Mouse (Mus musculus): ENCODE measurements around the gene Umad1. TPM values are rescaled to one million over a fixed set of nuclear protein-coding genes. Genes with fewer than 3 reads are reported as not detected.

The Umad1 gene
- total and polyA plus RNA-seq, 3 experiments, result 6.1 to 18.1 (median 7.0) TPM

GRCm38 (mm10) chr6:8394044-8394443 lies 135.0 kb downstream of the Umad1 start:
- H3K9me3 ChIP-seq (replicated peaks), result no peaks in the 10 kb centered on the region
- peaks cover 44% of the 10 kb centered on the region for H3K4me1 ChIP-seq (ENCODE audit: insufficient read depth, low read depth, low read length)
- TF ChIP-seq TAL1 (conservative IDR thresholded peaks at IDR 0.05; ENCODE audit: low read depth, low read length) (no peak), GATA2 (IDR thresholded peaks at IDR 0.05; ENCODE audit: borderline replicate concordance, low read depth, low read length) (no peak), GATA1 (IDR thresholded peaks at IDR 0.05; ENCODE audit: borderline replicate concordance, low read length) (no peak), POLR2AphosphoS5 (IDR thresholded peaks at IDR 0.05; ENCODE audit: insufficient replicate concordance, low read depth, low read length) (no peak), CTCF (IDR thresholded peaks at IDR 0.05; ENCODE audit: low read depth, low read length) (no peak)
- ATAC-seq (ENCODE audit: extremely low read depth, insufficient number of reproducible peaks, low FRiP score, poor library complexity, severe bottlenecking) (no peak), DNase-seq (ENCODE audit: low spot score) (no peak)
- H3K4me3 ChIP-seq (ENCODE audit: low read depth, low read length), result no peak overlapping the region
- H3K36me3 ChIP-seq (replicated peaks), result peaks cover 12% of the 10 kb centered on the region
- H3K27me3 ChIP-seq (ENCODE audit: insufficient read depth, low read length), result no peaks in the 10 kb centered on the region

GRCm38 (mm10) chr6:8395061-8395460 lies 136.0 kb downstream of the Umad1 start:
- ATAC-seq (ENCODE audit: extremely low read depth, insufficient number of reproducible peaks, low FRiP score, poor library complexity, severe bottlenecking), result no peak
- Histone ChIP-seq H3K36me3 (replicated peaks) (peaks cover 9% of the 10 kb centered on the region), H3K27me3 (ENCODE audit: insufficient read depth, low read length) (no peaks in the 10 kb centered on the region), H3K9me3 (replicated peaks) (no peaks in the 10 kb centered on the region), H3K4me1 (ENCODE audit: insufficient read depth, low read depth, low read length) (peaks cover 44% of the 10 kb centered on the region), H3K4me3 (ENCODE audit: low read depth, low read length) (no peak overlapping the region)
- DNase-seq (ENCODE audit: low spot score), result no peak
- TF ChIP-seq TAL1 (conservative IDR thresholded peaks at IDR 0.05; ENCODE audit: low read depth, low read length), result no peak
- no peak for TF ChIP-seq POLR2AphosphoS5 (IDR thresholded peaks at IDR 0.05; ENCODE audit: insufficient replicate concordance, low read depth, low read length)
- TF ChIP-seq GATA1 (IDR thresholded peaks at IDR 0.05; ENCODE audit: borderline replicate concordance, low read length), result no peak
- TF ChIP-seq GATA2 (IDR thresholded peaks at IDR 0.05; ENCODE audit: borderline replicate concordance, low read depth, low read length), result no peak
- TF ChIP-seq CTCF (IDR thresholded peaks at IDR 0.05; ENCODE audit: low read depth, low read length), result no peak

GRCm38 (mm10) chr6:8397252-8397651 lies 138.2 kb downstream of the Umad1 start:
- no peak for ATAC-seq (ENCODE audit: extremely low read depth, insufficient number of reproducible peaks, low FRiP score, poor library complexity, severe bottlenecking)
- peaks cover 36% of the 10 kb centered on the region for H3K4me1 ChIP-seq (ENCODE audit: insufficient read depth, low read depth, low read length)
- no peak overlapping the region for H3K4me3 ChIP-seq (ENCODE audit: low read depth, low read length)
- H3K9me3 ChIP-seq (replicated peaks), result no peaks in the 10 kb centered on the region
- DNase-seq (ENCODE audit: low spot score), result no peak
- H3K27me3 ChIP-seq (ENCODE audit: insufficient read depth, low read length), result no peaks in the 10 kb centered on the region
- TF ChIP-seq GATA1 (IDR thresholded peaks at IDR 0.05; ENCODE audit: borderline replicate concordance, low read length) (no peak), CTCF (IDR thresholded peaks at IDR 0.05; ENCODE audit: low read depth, low read length) (no peak), POLR2AphosphoS5 (IDR thresholded peaks at IDR 0.05; ENCODE audit: insufficient replicate concordance, low read depth, low read length) (no peak), TAL1 (conservative IDR thresholded peaks at IDR 0.05; ENCODE audit: low read depth, low read length) (no peak), GATA2 (IDR thresholded peaks at IDR 0.05; ENCODE audit: borderline replicate concordance, low read depth, low read length) (no peak)
- H3K36me3 ChIP-seq (replicated peaks), result peaks cover 15% of the 10 kb centered on the region

GRCm38 (mm10) chr6:8399710-8400109 lies 140.6 kb downstream of the Umad1 start:
- H3K4me1 ChIP-seq (ENCODE audit: insufficient read depth, low read depth, low read length), result peaks cover 26% of the 10 kb centered on the region
- no peaks in the 10 kb centered on the region for H3K27me3 ChIP-seq (ENCODE audit: insufficient read depth, low read length)
- no peak overlapping the region for H3K4me3 ChIP-seq (ENCODE audit: low read depth, low read length)
- TF ChIP-seq TAL1 (conservative IDR thresholded peaks at IDR 0.05; ENCODE audit: low read depth, low read length) (no peak), GATA1 (IDR thresholded peaks at IDR 0.05; ENCODE audit: borderline replicate concordance, low read length) (no peak), CTCF (IDR thresholded peaks at IDR 0.05; ENCODE audit: low read depth, low read length) (no peak), GATA2 (IDR thresholded peaks at IDR 0.05; ENCODE audit: borderline replicate concordance, low read depth, low read length) (no peak), POLR2AphosphoS5 (IDR thresholded peaks at IDR 0.05; ENCODE audit: insufficient replicate concordance, low read depth, low read length) (no peak)
- no peak for DNase-seq (ENCODE audit: low spot score)
- H3K9me3 ChIP-seq (replicated peaks), result no peaks in the 10 kb centered on the region
- ATAC-seq (ENCODE audit: extremely low read depth, insufficient number of reproducible peaks, low FRiP score, poor library complexity, severe bottlenecking), result no peak
- H3K36me3 ChIP-seq (replicated peaks), result peaks cover 24% of the 10 kb centered on the region

GRCm38 (mm10) chr6:8403127-8403526 lies 144.0 kb downstream of the Umad1 start:
- Histone ChIP-seq H3K4me1 (ENCODE audit: insufficient read depth, low read depth, low read length) (peaks cover 17% of the 10 kb centered on the region), H3K27me3 (ENCODE audit: insufficient read depth, low read length) (no peaks in the 10 kb centered on the region), H3K4me3 (ENCODE audit: low read depth, low read length) (no peak overlapping the region), H3K9me3 (replicated peaks) (no peaks in the 10 kb centered on the region), H3K36me3 (replicated peaks) (peaks cover 25% of the 10 kb centered on the region)
- ATAC-seq (ENCODE audit: extremely low read depth, insufficient number of reproducible peaks, low FRiP score, poor library complexity, severe bottlenecking) (no peak), DNase-seq (ENCODE audit: low spot score) (no peak)
- TF ChIP-seq GATA1 (IDR thresholded peaks at IDR 0.05; ENCODE audit: borderline replicate concordance, low read length) (no peak), GATA2 (IDR thresholded peaks at IDR 0.05; ENCODE audit: borderline replicate concordance, low read depth, low read length) (no peak), TAL1 (conservative IDR thresholded peaks at IDR 0.05; ENCODE audit: low read depth, low read length) (no peak)

GRCm38 (mm10) chr6:8405844-8406243 lies 146.8 kb downstream of the Umad1 start:
- TF ChIP-seq TAL1 (conservative IDR thresholded peaks at IDR 0.05; ENCODE audit: low read depth, low read length) (no peak), GATA2 (IDR thresholded peaks at IDR 0.05; ENCODE audit: borderline replicate concordance, low read depth, low read length) (no peak), CTCF (IDR thresholded peaks at IDR 0.05; ENCODE audit: low read depth, low read length) (no peak), GATA1 (IDR thresholded peaks at IDR 0.05; ENCODE audit: borderline replicate concordance, low read length) (no peak), POLR2AphosphoS5 (IDR thresholded peaks at IDR 0.05; ENCODE audit: insufficient replicate concordance, low read depth, low read length) (no peak)
- Histone ChIP-seq H3K4me1 (ENCODE audit: insufficient read depth, low read depth, low read length) (peaks cover 30% of the 10 kb centered on the region), H3K9me3 (replicated peaks) (no peaks in the 10 kb centered on the region), H3K36me3 (replicated peaks) (peaks cover 21% of the 10 kb centered on the region), H3K4me3 (ENCODE audit: low read depth, low read length) (no peak overlapping the region), H3K27me3 (ENCODE audit: insufficient read depth, low read length) (no peaks in the 10 kb centered on the region)
- DNase-seq (ENCODE audit: low spot score) (no peak), ATAC-seq (ENCODE audit: extremely low read depth, insufficient number of reproducible peaks, low FRiP score, poor library complexity, severe bottlenecking) (no peak)

All from G1E (cell line).